Mouse (Mus musculus) liver, embryonic 14.5 days (tissue): ENCODE data around the gene Akap13.

ENCODE experiments used
- CTCF ChIP-seq: IDR thresholded peaks from 2 replicates; pipeline ENCODE4 v1.5.1; 2016; ENCODE audit warnings: antibody characterized with exemption, low read depth, control low read depth
- EP300 ChIP-seq: IDR thresholded peaks from 2 replicates; pipeline ENCODE4 v1.6.1; 2016; ENCODE audit warnings: antibody characterized with exemption, low read depth

DNA sequence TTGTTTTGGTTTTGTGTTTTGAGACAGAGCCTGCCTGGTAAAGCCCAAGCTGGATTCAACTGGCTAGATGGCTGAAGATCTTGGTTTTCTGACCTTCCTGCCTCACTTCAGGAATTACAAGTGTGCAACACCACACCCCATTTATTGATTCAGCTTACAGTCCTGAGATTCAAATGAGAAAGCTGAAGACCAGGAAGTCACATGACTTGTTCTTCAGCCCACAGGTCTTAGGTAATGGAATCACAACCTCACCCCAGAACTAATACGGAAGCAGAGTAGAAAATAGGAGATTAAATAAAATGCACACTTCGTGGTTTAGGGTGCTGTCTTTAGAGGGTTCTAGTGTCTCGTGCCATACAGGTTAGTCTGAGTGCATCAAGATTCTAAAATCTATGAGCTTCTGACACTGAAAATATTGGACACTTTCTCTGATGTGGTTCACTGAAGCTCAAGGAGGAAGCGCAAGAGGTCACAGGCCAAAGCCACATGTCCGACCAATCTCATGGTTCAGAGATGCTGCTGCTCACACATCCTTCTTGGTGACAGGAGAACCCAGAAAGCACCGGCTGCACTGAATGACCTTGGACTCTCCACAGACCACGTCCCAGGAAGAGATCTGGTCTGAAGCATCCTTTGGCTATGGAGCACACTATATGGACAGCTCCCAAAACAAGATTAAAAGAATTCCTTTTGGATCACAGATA, 39.3 kb upstream of the Akap13 start:
- TF ChIP-seq EP300 (no peak), CTCF (no peak)
